17 mouse cellular contexts compared by ENCODE assay signal in the genomic region with DNA sequence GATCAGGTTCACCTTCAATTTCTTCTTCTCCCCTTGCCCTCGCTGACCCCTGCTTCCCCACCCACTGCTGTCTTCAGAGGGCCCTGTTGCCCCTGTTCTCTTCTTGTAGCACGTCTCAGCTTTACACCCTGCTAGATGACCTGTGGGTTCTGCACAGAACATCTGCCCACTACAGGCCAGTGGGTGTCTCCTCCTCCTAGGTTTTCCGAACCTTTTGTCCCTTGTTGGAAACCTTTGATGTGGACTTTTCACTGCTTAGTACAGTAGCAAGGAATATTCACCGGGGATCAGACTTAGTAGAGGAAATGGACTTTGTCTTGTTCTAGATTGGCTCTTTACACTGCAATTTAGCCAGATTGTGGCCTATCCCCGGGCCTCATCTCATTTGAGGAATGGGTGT.
"Had no signal": no experiment of that assay in that cellular context is flagged by ENCODE, and none has a peak within 500 bp of the region (broad histone marks: within the 10 kb centered on the region; RNA-seq: fewer than 3 reads in every experiment).

No protein-coding gene starts in this region.

- H3K4me2 ChIP-seq: lung, embryonic 15.5 days; midbrain, embryonic 11.5 days; midbrain, embryonic 13.5 days; midbrain, embryonic 15.5 days; neural tube, embryonic 12.5 days; stomach, embryonic 15.5 days had no signal

- DNase-seq: lung, adult 2 months; lung, postnatal 14 days; lung, postnatal 36 days; right cerebral cortex, postnatal 14 days; thymus, adult 2 months; thymus, postnatal 25 days; thymus, postnatal 4 days had no signal

- H3K27me3 ChIP-seq: lung, embryonic 15.5 days; midbrain, embryonic 13.5 days; midbrain, embryonic 15.5 days; neural tube, embryonic 12.5 days; stomach, embryonic 15.5 days had no signal

- H3K4me1 ChIP-seq: megakaryocyte, embryonic 14.5 days; midbrain, embryonic 13.5 days; midbrain, embryonic 15.5 days; neural tube, embryonic 12.5 days had no signal

- ATAC-seq: lung, postnatal 0 days; midbrain, embryonic 13.5 days; midbrain, embryonic 15.5 days had no signal

- H3K27ac ChIP-seq: lung, embryonic 15.5 days; macrophage; midbrain, embryonic 13.5 days; midbrain, embryonic 15.5 days; neural tube, embryonic 12.5 days; stomach, embryonic 15.5 days; stomach, postnatal 0 days had no signal

- H3K9me3 ChIP-seq: lung, embryonic 15.5 days; megakaryocyte, embryonic 14.5 days; midbrain, embryonic 13.5 days; midbrain, embryonic 15.5 days; neural tube, embryonic 12.5 days; stomach, embryonic 15.5 days had no signal

- H3K4me3 ChIP-seq: lung, embryonic 15.5 days; megakaryocyte, embryonic 14.5 days; midbrain, embryonic 13.5 days; midbrain, embryonic 15.5 days; neural tube, embryonic 12.5 days; stomach, embryonic 15.5 days had no signal

- H3K9ac ChIP-seq: lung, embryonic 15.5 days; midbrain, embryonic 13.5 days; midbrain, embryonic 15.5 days; neural tube, embryonic 12.5 days; stomach, embryonic 15.5 days had no signal

- H3K36me3 ChIP-seq: midbrain, embryonic 13.5 days; midbrain, embryonic 15.5 days; neural tube, embryonic 12.5 days; stomach, embryonic 15.5 days had no signal
